Mouse (Mus musculus) B cell, adult 67 days (primary cell): Measurements from ENCODE around the gene Ppp2r2c. TPM values are rescaled to one million over a fixed set of nuclear protein-coding genes. Genes with fewer than 3 reads are reported as not detected.

Experiments used
- total RNA-seq, 2 experiments: library from RNA; stranded (reverse); gene quantifications; 4 replicates each; pipeline ENCODE4 v1.2.4; 2023

The Ppp2r2c gene
- total RNA-seq = not detected

DNA sequence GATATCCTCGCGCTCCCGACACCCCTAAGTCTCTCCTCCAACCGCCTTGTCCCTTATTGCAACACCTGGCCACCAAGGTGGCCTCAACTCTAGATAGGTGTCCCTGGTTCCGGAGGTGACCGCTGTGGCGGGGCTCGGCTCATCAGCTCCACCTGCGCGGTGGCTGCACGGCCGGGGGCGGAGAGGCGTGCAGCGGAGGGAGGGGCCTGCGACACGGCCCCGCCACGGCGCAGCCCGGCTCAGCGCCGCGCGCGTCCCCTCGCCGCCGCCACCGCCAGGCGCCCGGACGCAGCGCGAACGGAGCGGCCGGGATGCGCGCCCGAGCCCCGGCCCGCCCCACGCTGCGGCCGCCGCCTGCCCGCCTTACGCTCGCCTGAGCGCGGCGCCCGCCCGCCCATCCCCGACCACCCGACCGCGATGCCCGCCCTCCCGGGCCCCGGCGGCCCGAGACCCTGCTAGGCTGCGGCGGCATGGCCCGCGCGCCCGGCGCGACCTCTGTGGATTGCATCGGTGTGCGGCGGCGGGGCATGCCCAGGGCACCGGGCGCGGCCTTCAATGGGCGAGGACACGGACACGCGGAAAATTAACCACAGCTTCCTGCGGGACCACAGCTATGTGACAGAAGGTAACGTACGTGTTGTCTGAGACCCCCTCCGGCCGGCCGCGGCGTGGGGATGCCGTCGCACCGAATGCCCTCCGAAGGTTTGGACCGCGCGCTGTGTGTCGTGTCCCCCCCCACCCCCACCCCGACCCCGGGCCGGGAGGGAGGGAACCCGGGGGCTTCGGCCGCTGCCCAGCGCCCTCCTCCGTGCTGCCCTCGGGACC lies at the start of gene Ppp2r2c:
Ppp2r2c (plus strand) TSS at position 248 of the 825 bp plus-strand sequence.

GRCm38 (mm10) chr5:36829913-36830879 lies 38.1 kb upstream of the Ppp2r2c start, which contains the start of gene Man2b2:
Man2b2 (minus strand) TSS chr5:36830653.

DNA sequence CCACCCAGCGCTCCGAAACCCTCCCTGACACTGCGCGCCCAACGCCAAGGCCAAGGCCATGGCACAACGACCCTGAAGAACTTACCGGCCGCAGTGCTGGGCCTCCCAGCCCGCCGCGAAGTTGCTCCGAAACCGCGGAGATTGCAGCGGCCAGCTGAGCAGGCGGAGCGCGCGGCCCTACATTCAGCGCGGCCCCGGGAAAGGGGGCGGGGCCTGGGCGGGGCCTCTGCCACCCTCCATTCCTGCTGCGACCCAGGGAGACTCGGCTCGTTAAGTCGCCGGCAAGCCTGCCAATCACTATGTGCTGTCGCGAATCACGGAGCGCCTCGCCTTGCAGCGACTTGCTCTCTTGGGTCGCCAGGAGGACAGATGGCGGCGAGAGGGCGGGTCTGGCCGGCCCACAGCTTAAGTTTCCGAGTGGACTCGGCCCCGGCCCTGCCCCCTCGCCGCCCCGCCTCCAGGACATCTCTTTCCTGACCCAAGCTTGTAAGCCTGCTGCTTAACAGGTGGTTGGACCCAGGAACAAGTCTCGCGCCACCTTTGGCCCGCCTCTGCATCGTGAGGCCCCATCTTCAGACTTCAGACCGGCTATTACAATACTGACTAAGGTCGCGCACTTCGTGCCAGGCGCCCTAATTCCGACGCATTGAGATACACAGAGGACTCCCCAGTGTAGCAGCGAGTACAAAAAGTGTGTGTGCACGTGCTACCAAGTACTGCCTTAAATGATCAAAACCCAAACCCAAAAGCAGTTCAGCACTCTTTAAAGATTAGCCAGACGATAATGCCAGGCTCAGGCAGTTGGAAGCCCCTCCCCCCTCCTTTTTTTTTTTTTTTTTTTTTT lies 120.7 kb downstream of the Ppp2r2c start, which contains the start of gene Wfs1:
Wfs1 (minus strand) TSS at position 425 of the 844 bp plus-strand sequence.

Other genes starting within 250 kb of the Ppp2r2c start
- gene D5Ertd579e, start 172.5 kb upstream of the Ppp2r2c start, total RNA-seq = 10 to 100 TPM; 39.4 to 47.2 TPM
- 10 to 100 TPM; 22.8 to 29.5 TPM for gene Bloc1s4, start 119.9 kb upstream of the Ppp2r2c start, total RNA-seq
- gene Mrfap1, start 71.7 kb upstream of the Ppp2r2c start, total RNA-seq = 100 to 1,000 TPM; 145 to 151 TPM
- gene Man2b2, start 37.9 kb upstream of the Ppp2r2c start, total RNA-seq = 10 to 100 TPM; 56.1 to 68.6 TPM
- 1 to 10 TPM; 7.1 to 7.4 TPM for gene Wfs1, start 120.7 kb downstream of the Ppp2r2c start, total RNA-seq
- 10 to 100 TPM in 1 of 2 experiments, 1 to 10 TPM in 1; 8.3 to 12.3 TPM for gene Gm1043, start 216.9 kb downstream of the Ppp2r2c start, total RNA-seq